Mouse (Mus musculus) frontal cortex, postnatal 10 days (tissue): Measurements from ENCODE around the gene Rad9a.

Experiments used
- DNase-seq, 2 experiments: peaks; one replicate each; pipeline ENCODE4 v3.0.0; 2022; ENCODE audit warnings: low spot score in 2 of 2, mixed read lengths in 1 of 2

Rad9a gene

DNA sequence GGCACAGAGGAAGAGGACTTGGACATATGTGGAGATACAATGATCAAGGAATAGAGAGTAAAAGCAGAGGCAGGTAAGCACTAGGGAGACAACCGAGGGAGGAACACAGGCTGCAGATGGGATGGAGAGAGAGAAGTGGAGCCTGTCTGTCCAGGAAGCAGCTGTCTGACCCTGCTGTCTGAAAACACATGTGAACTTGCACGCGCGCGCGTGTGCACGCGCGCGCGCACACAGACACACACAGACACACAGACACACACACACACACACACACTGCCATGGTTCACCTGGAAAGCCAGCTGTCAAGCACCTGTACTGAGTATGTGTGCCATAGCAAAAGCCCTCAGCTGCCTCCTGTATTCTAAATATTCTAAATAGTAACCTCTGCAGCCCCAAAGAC is 16.8 kb upstream of the Rad9a start:
- DNase-seq: no peak

DNA sequence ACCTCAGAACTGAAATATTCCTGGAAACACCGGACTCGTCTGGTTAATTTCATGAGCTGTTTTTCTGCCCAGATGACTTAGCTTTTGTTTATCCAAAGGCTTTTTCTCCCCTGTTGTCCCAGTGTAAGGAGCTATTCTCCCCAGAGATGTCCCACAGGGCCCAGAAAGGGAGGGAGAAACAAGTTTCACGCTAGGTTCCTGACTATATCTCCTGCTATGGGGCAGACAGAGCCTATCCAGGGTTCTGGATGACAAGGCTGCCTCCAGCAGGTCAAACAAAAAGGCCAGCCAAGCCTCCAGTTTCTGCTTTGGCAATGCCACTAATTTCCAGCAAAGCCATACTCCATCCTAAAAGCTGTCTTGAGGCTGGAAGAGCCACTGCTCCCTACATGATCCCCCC is 16.4 kb upstream of the Rad9a start:
- no peak for DNase-seq

DNA sequence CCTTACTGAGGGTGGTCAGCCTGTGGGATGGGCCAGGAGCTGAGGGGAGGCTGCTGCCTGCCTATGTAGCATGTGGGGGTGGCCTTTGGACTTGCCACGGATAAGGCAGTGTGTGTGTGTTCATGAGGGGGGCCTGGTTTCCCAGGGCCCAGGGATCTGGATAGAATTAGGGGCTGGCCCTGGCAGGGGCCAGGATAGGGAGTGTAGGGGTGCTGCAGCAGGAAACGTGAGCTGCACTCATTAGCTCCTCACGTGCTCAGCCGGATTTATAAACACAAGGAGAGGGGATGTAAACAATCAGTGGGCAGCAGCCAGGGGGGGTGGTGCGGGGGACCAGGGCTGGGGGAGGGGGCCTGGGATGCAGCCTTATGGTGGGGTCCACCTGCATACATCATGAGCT is 15.7 kb upstream of the Rad9a start:
- DNase-seq: no peak

DNA sequence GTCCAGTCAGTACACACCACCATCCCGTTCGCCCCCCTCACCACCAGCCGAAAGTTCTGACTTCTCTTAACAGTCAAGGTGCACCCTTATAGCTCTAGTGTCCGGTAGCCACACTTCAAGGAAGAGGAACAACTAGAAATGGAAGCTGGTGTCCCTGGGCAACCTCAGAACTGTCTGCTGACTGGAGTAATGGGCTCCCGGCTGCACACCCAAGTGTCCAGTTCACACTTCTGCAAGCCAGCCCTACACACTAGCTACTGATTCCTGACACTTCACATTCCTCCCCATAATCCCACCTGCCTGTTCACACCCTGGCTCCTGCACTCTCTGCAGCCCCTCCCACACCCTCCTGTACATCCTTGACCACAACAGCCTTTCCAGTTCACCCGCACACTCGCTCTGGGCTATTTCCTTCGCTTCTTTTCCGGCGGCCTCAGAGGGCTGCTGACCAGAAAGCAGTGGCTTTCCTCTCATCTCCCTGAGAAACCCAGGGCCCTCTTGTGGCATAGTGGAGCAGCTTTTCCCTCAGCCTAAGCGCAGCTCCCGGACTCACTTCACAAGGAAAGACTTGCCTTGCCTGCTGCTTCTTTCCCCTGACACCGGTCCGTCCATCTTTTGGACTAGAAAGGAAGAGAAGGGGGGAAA is 14.7 kb upstream of the Rad9a start:
- DNase-seq: no peak

DNA sequence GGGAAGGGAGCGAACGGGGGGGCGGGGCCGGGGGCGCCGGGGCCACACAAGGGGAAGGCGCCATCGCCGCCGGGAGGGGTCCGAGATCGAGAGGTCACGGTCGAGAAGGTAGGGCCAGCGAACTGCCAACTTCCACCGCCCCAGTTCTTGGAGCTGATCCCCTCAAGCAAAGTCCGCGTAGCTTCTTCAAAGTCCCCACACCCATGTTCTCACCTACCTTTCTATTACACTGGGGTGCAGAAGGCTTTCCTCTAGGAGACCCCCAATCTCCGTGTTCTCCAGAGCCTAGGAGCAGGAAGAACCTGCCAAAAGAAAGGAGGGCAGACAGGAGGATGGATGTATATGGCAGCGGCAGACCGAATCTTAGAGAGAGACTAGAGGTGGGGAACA is 14.0 kb upstream of the Rad9a start:
- no peak for DNase-seq

DNA sequence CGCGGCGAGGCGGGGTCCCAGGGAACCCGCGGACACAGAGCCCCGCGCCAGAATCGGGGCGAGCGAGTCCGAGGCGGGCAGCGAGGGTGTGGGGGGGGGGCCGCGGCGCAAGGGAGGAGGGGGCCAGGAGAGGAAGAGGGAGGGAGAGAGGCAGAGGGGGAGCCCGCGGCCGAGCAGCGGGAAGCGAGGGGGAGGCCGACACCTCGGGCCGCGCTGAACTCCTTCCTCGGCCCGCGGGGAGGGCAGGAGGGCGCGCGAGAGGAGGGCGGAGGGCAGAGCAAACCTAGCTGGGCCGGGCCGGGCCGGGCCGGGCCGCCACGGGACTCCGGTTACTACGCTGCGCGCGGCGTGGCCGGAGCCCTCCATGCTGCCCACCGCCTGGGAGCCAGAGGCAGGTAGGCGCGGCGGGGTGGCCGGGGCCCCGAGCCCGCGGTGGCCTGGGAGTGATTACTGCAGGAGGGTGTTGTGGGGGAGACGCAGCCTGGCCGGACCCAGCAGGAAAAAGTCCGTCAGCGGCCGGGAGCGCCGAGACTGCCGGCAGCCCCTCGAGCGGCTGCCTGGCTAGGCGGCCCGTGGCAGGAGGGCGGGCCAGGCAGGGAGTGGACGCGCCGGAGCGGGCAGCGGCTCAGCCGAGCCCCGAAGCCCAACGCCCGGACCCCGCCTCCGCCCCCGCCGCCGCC is 13.4 kb upstream of the Rad9a start:
- no peak for DNase-seq

DNA sequence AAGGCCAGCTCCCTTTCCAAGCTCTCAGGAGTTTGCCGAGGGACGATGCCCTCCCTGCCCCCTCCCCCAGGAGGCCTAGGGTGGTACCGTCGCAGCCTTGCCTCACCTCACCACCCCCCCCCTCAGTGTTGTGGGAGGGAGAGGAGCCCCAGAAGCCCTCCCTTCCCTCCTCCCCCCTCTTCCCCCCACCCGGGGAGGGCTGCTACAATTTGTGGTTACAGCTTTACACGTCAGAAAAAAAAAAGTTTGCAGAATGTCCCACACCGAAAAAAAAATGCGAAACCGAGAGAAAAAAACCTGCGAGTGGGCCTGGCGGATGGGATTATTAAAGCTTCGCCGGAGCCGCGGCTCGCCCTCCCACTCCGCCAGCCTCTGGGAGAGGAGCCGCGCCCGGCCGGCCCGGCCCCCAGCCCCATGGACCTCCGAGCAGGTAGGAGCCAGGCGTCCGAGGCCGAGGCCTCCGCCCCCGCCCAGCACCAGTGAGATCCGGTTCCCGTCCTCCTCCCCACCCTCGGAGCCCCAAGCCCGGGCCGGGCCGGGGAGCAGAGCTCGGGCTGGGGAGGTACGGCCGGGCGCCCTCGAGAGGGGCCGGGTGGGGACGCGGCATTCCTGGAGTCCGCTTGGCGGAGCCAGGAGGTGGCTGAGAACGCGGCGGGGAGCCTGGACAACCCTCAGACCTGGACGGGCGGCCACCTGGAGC is 12.8 kb upstream of the Rad9a start, which contains the start of the genes Clcf1 and AC109138.7:
Clcf1 (plus strand) TSS at position 168 of the 700 bp plus-strand sequence.
AC109138.7 (plus strand) TSS at position 287 of the 700 bp plus-strand sequence.
- no peak for DNase-seq

DNA sequence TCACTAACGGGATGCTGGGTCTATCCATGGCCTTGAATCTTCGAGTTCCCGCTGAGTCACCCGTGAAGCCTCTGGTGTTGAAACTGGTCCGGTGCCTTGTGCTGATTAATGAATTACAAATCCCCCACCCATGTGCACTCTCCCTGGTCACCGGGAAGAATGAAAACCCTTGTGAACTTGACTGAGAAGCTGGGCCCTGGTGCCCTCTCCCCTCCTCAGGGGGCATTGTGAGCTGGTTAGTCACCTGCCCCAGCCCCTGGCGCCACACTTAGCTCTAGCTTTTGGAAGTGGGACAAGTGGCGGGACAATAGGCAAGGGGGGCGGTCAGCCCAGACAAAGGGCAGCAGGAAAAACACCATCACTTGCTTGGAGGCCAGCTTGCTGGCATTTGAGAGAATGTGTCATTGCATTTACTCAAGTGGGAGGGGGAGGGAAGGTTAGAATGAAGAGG is 12.1 kb upstream of the Rad9a start:
- DNase-seq: no peak

DNA sequence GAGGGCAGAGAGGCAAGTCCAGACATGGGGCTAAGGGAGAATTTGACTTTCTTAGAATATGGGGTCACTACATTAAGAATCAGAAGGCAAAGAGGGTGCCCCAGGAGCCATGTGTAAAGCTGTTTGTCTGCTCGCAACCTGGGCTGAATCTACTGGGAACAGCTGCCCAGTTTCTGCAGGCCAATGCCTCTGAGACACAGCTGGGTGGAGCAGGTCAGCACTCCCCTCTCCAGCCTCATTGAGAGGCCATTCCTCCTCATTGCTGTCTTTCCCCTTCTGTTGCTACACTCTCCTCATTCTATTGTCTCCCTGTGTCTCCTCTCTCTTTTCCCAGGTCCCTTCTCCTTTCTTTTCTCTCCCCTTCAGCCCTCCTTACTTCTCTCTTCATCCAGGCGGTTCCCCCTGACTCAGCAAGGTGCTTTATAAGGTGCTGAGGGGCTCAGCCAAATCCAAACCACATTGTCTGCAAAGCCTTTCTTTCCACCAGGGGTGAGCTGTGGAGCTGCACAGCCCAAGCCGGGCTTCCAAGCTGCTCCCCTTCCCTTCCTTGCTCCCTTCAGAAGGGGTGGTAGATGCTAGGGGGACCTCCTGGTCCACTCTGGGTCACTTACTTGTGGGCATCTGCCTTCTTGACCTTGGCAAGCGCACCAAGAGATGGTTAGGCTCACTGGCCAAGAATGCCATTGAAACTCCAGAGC is 10.6 kb upstream of the Rad9a start:
- DNase-seq: no peak

DNA sequence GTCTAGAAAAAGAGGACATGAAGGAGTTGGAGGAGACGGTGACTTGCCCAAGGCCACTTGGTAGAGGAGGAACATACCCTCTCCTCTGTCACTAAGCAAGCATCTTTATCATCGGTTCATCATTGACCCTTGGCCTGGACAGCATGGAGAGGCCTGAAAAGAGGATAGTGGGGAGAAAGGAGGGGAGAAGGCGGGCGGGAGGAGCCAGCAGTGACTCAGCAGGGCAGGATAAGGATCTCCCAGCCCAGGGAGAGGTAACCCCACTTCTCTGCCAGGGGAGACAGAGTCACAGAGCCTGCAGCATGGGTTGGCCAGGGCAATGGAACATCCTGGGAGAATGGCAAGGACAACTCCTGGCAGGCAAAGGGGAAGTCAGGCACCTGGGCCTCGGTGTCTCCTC is 7.1 kb upstream of the Rad9a start:
- DNase-seq: no peak

DNA sequence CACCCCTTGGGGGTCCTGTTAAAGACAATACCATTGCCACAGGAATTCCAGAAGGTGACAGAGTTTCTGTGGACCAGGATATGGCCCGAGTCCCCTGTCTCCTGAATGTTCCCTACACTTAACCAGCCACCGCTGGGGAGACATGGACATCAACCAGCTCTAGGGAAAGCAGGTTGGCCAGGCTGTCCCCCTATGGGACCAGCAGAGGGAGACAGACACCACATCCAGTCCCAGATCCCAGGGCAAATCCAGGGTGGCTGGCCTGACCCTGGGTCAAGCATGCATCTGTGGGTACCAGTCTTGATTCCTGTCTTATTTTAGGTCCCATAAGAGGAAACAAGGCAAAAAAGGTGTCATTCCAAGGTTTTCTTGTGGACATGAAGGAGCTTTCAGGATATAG is 5.5 kb upstream of the Rad9a start:
- DNase-seq: peak in 1 of 2 experiments; percentile 62

DNA sequence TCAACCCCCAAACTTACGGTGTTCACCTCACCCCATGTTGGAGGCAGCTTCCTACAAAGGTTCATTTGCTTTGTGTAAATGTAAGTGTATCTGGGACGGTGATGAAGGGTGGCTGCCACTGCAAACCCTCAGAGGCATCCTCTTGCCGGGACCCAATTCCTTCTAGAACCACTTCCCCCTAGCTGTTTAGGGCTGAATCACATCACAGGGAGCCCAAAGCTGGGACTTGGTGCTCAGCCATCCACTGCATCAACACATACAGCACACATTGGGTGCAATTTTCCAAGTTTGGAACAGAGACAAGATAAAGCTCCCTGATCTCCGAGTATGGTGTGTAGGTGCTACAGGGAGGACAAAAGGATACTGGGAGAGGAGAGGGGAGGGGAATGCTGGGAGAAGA is 3.4 kb upstream of the Rad9a start:
- no peak for DNase-seq

DNA sequence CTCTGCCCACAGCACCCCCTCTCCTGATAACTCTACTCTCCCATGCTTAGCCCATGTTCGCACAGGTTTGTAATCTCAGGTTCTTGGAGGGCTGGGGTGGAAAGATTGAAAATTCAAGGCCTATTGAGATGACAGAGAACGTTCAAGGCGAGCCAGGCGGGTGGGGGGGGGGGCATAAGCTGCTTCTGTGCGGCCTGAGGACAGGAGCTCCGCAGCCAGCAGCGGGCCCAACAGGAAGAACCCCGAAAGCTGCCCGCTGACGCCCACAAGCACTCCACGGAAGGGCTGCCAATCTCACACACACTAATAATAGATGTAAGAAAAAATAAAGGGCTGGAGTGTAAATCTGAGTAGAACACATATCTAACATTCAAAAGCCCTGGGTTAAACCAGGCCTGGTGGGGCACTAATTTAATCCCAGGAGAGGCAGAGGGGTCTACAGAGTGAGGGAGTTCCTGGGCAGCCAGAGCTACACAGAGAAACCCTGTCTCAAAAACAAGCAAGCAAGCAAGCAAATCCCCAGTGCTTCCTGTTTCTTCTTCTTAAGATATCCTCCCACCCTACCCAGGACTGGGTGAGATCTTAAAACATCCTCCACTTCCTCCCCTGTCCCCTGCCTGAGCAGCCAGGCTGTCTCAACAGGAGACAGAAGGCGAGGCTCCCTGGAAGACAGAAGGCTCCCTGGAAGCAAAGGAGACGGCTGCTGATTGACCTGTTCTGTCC is 2.3 kb upstream of the Rad9a start:
- DNase-seq: no peak

DNA sequence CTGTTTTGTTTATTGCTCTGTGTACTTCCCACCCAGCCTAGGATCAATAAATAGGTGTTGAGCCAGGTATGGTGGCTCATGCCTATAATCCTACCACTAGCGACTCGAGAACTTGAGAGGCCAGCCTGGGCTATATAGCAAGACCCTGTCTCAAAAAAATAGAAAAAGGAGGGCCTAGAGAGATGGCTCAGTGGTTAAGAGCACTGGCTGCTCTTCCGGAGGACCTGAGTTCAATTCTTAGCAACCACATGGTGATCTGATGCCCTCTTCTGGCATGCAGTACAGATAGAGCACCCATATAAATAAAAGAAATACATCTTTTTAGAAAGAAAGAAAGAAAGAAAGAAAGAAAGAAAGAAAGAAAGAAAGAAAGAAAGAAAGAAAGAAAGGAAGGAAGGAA is 1.7 kb upstream of the Rad9a start:
- no peak for DNase-seq

DNA sequence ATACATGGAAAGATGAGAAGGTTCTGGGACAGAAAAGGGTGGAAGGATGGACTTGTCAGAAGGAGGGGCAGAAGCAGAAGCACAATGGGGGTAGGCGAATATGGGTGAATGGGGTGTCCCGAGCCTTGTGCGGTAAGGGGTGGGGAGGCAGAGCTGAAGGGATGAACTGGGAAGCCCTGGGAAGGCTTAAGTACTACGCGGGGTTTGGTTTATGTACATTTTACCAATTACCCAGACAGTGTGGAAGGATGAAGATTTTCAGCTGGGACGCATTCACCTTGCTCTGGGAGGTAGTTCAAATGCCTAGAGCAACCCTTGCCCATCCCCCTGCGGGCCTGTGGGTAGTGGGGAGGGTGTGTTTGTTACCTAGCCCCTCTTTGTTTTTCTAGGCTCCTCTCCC is 687 bp upstream of the Rad9a start:
- DNase-seq: no peak

DNA sequence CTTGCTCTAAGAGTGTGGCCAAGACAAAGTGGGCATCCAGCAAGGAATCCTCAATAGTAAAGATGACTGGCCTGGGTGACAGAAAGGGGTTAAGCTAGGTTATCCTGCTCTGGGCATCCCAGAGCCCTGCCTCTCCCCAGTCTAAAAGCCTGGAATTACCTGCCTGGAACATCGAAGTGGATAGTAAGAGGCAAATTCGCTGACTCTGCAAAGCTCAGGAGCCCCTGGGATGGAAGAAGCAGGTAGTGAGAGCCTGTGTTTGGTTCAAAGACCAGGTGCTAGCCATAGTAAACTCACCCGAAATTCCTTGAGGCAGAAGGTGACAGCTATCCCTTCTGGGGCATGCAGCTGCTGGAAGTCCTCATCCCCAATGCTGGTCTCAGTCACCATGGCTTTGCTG is 4.3 kb downstream of the Rad9a start:
- DNase-seq: no peak

DNA sequence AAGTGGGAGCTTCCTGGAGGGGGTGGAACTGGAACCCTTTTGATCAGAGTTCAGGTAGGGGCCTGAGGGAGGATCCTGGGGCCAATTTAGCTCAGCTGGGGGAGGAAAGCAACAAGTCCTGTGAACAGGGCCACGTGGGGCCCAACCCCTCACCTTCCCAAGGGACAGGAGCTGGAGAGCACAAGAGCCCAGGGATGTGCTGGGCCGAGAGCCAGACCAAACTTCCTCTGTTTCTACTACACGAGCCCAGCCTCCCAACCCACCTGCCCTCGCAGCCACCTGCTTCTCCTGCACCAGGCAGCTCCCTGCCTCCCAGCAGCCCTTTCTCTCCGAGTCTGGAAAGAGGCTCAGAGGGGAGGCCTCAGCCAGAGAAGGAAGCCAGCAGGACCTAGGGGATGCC is 4.9 kb downstream of the Rad9a start:
- no peak for DNase-seq

DNA sequence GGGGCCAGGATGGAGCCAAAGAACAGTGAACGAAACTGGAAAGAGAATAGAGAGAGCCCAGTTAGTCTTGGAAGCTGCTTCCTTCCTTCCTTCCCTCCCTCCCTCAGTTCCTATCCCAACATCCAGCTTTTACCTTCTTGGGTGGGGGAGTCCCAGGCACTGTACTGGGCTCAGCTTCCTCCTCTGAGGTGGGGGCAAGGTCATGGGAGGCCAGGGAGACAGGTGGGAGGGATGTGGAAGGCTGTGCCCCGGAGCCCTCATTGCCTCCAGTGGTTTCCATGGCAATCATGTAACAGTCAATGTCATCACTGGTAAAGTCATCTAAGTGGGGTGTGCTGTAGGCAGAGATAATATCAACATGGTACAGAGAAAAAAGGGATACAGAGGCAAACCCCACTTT is 5.4 kb downstream of the Rad9a start:
- DNase-seq: no peak

DNA sequence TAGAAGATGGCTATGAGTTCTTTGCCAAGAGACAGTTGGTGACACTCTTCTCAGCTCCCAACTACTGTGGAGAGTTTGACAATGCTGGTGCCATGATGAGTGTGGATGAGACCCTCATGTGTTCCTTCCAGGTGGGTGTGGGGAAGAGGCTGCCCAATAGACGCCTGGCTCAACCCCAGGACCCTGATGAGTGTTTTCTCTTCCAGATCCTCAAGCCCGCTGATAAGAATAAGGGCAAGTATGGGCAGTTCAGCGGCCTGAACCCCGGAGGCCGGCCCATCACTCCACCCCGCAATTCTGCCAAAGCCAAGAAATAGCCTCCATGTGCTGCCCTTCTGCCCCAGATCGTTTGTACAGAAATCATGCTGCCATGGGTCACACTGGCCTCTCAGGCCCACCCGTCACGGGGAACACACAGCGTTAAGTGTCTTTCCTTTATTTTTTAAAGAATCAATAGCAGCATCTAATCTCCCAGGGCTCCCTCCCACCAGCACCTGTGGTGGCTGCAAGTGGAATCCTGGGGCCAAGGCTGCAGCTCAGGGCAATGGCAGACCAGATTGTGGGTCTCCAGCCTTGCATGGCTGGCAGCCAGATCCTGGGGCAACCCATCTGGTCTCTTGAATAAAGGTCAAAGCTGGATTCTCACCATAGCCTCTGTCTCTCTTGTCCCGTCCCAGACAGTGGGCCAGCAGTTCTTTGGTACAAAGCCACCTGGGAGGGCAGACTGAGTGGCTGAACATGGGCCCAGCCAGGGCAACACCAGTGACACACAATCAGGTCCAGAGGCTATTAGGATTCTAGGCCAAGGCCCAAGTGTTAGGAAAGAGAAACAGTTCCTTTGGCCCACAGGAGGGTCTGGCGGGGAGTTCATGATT is 6.4 kb downstream of the Rad9a start:
- no peak for DNase-seq

DNA sequence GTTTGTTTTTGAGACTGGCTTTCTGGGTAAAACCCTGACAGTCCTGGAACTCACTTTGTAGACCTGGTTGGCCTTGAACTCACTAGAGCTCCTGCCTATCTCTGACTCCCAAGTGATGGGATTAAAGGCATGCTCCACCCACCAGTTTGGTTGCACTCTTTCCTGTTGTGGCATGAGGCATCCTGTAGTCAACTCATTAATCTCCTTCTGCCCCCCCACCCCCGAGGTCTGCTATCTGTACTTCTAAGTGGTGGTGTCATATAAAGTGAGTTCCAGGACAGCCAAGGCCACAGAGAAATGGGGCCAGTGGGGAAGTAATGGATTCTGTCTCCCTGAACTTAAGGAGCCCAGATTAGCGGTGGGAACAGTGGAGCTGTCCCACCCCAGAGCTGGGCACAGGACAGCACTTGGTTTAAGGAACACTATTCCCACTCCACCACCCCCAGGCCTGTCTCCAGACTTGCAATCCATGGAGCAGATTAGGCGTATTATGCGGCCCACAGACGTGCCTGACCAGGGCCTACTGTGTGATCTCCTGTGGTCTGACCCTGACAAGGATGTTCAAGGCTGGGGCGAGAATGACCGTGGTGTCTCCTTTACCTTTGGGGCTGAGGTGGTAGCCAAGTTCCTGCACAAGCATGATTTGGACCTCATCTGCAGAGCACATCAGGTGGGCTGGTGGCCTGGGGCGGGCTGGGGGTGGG is 7.3 kb downstream of the Rad9a start:
- no peak for DNase-seq
